Mouse (Mus musculus): ENCODE results near the gene Olfr1137. TPM values are rescaled to one million over a fixed set of nuclear protein-coding genes. Genes with fewer than 3 reads are reported as not detected.

Olfr1137 gene
- polyA plus RNA-seq (2014; fragmentation: Nextera tagmentation; extraction: Ambion mirVana) = not detected in 2 replicates

DNA sequence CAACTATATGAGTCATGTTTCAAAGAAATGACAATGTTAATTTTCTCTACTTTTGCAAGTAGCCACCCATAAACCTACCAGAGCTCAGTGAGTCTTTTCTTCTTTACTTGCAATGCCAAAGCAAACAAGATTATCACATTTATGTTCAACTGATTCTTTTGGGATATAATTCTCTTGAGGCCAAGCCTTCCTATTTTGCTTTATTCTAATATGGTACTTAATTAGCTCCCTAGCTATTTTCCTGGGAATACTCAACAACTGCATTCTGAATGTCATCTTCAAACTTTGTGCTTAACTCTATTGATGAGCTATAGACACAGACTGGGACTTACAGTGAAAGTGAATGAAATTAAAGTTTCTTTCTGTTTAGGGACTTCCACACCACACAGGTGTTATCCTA lies at the start of gene Olfr1137:
Olfr1137 (minus strand) TSS at position 101 of the 400 bp plus-strand sequence.
- Histone ChIP-seq H3K27me3 (ENCODE audit: control insufficient read depth, insufficient read depth, low read length) (no peaks in the 10 kb centered on the region), H3K27ac (ENCODE audit: low read depth, low read length) (no peak within 1 kb of the TSS), H3K9ac (ENCODE audit: low read depth, low read length) (no peak within 1 kb of the TSS), H3K4me2 (replicated peaks; ENCODE audit: low read depth, low read length) (no peak within 1 kb of the TSS), H3K4me1 (replicated peaks; ENCODE audit: control insufficient read depth, insufficient read depth, low read length) (no peaks in the 10 kb centered on the region), H3K36me3 (ENCODE audit: control insufficient read depth, insufficient read depth, low read length) (no peaks in the 10 kb centered on the region), H3K4me3 (ENCODE audit: low read depth, low read length) (no peak within 1 kb of the TSS), H3K9me3 (ENCODE audit: control insufficient read depth, low read length) (no peaks in the 10 kb centered on the region)
- DNase-seq (ENCODE audit: low spot score) (no peak), ATAC-seq (ENCODE audit: low FRiP score) (no peak)

DNA sequence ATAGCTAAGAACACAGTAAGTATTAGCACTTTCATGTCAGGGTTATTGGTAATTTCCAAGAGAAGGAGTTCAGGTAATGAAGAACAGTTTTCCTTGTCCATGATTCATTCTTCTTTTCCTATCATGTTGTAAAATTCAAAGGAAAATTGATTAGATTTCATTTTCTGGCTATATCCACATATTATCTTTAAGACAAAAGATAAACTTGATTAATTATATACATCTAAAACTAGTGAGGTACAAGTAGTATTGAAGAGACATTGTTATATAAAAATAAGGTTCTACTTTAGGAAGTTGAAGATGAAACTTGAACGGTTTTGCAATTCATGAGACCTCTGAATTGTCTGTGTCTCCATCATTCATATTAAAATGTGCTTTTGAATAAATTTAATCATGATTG lies 40.9 kb upstream of the Olfr1137 start, which contains the start of gene Olfr1141:
Olfr1141 (minus strand) TSS at position 101 of the 400 bp plus-strand sequence.
- DNase-seq (ENCODE audit: low spot score) = no peak
- H3K9ac ChIP-seq (ENCODE audit: low read depth, low read length) = no peak within 1 kb of the TSS
- ATAC-seq (ENCODE audit: low FRiP score) = no peak
- H3K4me1 ChIP-seq (replicated peaks; ENCODE audit: control insufficient read depth, insufficient read depth, low read length) = no peaks in the 10 kb centered on the region
- no peaks in the 10 kb centered on the region for H3K36me3 ChIP-seq (ENCODE audit: control insufficient read depth, insufficient read depth, low read length)
- no peak within 1 kb of the TSS for H3K4me3 ChIP-seq (ENCODE audit: low read depth, low read length)
- no peak within 1 kb of the TSS for H3K4me2 ChIP-seq (replicated peaks; ENCODE audit: low read depth, low read length)
- 80% methylated on average over 1 of the region's 1 CpGs for WGBS
- no peak within 1 kb of the TSS for H3K27ac ChIP-seq (ENCODE audit: low read depth, low read length)
- no peaks in the 10 kb centered on the region for H3K27me3 ChIP-seq (ENCODE audit: control insufficient read depth, insufficient read depth, low read length)
- H3K9me3 ChIP-seq (ENCODE audit: control insufficient read depth, low read length) = no peaks in the 10 kb centered on the region

DNA sequence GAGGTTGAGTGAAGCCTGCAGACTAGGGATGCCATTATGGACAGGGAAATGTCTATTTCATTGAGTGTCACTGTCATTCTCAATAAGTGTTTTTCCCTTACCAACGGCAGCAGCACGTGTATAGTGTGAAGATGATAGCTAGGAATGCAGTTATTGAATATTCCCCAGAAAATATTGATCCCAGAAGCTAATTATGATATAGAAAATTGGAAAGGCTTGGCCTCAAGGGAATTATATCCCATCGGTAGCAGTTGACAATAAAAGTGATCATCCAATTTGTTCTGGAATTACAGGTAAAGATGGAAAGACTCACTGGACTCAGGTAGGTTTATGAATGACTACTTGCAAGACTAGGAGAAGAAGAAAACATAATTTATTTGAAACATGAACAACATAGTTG lies 30.5 kb upstream of the Olfr1137 start, which contains the start of gene Olfr1140:
Olfr1140 (plus strand) TSS at position 301 of the 400 bp plus-strand sequence.
- Histone ChIP-seq H3K9me3 (ENCODE audit: control insufficient read depth, low read length) (no peaks in the 10 kb centered on the region), H3K4me1 (replicated peaks; ENCODE audit: control insufficient read depth, insufficient read depth, low read length) (no peaks in the 10 kb centered on the region)

DNA sequence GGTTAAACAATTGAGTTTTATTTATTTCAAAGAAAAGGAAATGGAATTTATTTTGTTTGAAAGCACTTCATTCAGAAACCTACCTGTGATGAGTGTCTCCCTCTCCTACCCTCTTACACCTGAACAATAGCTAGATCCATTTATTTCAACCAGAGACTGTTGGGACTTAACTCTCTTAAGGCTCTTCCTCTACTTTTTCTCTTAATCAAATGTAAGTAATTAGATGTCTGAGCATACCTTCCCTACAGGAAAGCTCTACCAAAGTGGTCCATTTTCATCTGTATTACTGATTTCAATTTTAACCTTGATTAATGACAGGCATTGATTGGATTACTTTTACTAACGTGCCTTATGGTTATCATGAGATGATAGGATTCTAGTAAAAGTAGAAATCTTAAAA lies 26.9 kb upstream of the Olfr1137 start, which contains the start of gene Olfr1138:
Olfr1138 (minus strand) TSS at position 101 of the 400 bp plus-strand sequence.
- 83% methylated on average over 1 of the region's 1 CpGs for WGBS
- Histone ChIP-seq H3K36me3 (ENCODE audit: control insufficient read depth, insufficient read depth, low read length) (no peaks in the 10 kb centered on the region), H3K27ac (ENCODE audit: low read depth, low read length) (no peak within 1 kb of the TSS), H3K27me3 (ENCODE audit: control insufficient read depth, insufficient read depth, low read length) (no peaks in the 10 kb centered on the region), H3K4me2 (replicated peaks; ENCODE audit: low read depth, low read length) (no peak within 1 kb of the TSS), H3K4me1 (replicated peaks; ENCODE audit: control insufficient read depth, insufficient read depth, low read length) (no peaks in the 10 kb centered on the region), H3K9me3 (ENCODE audit: control insufficient read depth, low read length) (no peaks in the 10 kb centered on the region), H3K4me3 (ENCODE audit: low read depth, low read length) (no peak within 1 kb of the TSS), H3K9ac (ENCODE audit: low read depth, low read length) (no peak within 1 kb of the TSS)
- DNase-seq (ENCODE audit: low spot score) (no peak), ATAC-seq (ENCODE audit: low FRiP score) (no peak)

More for the DNA sequence above, 30.5 kb upstream of the Olfr1137 start, which contains the start of gene Olfr1140:
- H3K27ac ChIP-seq (ENCODE audit: low read depth, low read length) = no peak within 1 kb of the TSS
- H3K36me3 ChIP-seq (ENCODE audit: control insufficient read depth, insufficient read depth, low read length) = no peaks in the 10 kb centered on the region
- H3K4me3 ChIP-seq (ENCODE audit: low read depth, low read length) = no peak within 1 kb of the TSS
- H3K4me2 ChIP-seq (replicated peaks; ENCODE audit: low read depth, low read length) = no peak within 1 kb of the TSS
- no peak within 1 kb of the TSS for H3K9ac ChIP-seq (ENCODE audit: low read depth, low read length)
- 79% methylated on average over 3 of the region's 3 CpGs for WGBS
- ATAC-seq (ENCODE audit: low FRiP score) = no peak
- no peaks in the 10 kb centered on the region for H3K27me3 ChIP-seq (ENCODE audit: control insufficient read depth, insufficient read depth, low read length)
- no peak for DNase-seq (ENCODE audit: low spot score)

DNA sequence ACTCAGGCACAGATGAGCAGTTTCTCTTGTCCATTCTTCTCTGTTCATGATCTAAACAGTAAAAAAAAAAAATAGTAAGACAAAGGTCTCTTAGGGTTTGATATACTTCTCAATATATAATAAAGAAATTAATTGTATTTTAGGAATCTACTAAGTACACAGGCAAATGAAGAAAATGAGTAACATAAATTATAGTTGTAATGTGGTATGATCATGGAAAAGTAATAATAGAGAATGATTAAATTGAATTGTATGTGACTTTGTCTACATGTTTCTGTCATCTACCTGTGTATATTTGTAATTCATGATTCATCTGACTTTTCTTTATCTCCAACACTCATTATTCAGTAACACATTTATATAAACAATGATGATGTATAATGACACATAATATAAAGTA lies 19.1 kb downstream of the Olfr1137 start, which contains the start of gene Olfr1136:
Olfr1136 (minus strand) TSS at position 101 of the 400 bp plus-strand sequence.
- DNase-seq (ENCODE audit: low spot score) (no peak), ATAC-seq (ENCODE audit: low FRiP score) (no peak)
- H3K4me3 ChIP-seq (ENCODE audit: low read depth, low read length) = no peak within 1 kb of the TSS

DNA sequence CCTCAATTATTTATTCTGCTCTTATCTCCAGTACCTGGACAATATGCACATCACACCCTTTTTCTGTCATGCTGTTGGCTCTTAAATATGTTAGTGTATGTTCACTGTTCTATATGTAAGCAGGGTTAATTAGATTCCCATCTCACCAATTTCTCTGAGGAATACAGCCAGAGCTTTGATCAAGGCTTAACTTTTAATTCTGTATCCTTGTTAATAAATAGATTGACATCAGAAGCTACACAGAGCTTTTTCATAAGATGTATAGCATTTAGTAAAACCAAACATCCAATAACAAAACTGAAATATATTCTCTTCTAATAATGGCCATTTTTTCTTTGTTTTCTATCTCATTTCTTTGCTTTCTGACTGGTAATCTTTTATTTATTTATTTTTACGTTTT lies 39.4 kb downstream of the Olfr1137 start, which contains the start of gene Olfr1135:
Olfr1135 (minus strand) TSS at position 101 of the 400 bp plus-strand sequence.
- no peaks in the 10 kb centered on the region for H3K36me3 ChIP-seq (ENCODE audit: control insufficient read depth, insufficient read depth, low read length)
- no peaks in the 10 kb centered on the region for H3K9me3 ChIP-seq (ENCODE audit: control insufficient read depth, low read length)
- H3K4me1 ChIP-seq (replicated peaks; ENCODE audit: control insufficient read depth, insufficient read depth, low read length) = no peaks in the 10 kb centered on the region
- WGBS = 40% methylated on average over 1 of the region's 1 CpGs
- DNase-seq (ENCODE audit: low spot score) (no peak), ATAC-seq (ENCODE audit: low FRiP score) (no peak)
- H3K27me3 ChIP-seq (ENCODE audit: control insufficient read depth, insufficient read depth, low read length) = no peaks in the 10 kb centered on the region
- no peak within 1 kb of the TSS for H3K27ac ChIP-seq (ENCODE audit: low read depth, low read length)
- no peak within 1 kb of the TSS for H3K9ac ChIP-seq (ENCODE audit: low read depth, low read length)
- no peak within 1 kb of the TSS for H3K4me2 ChIP-seq (replicated peaks; ENCODE audit: low read depth, low read length)
- H3K4me3 ChIP-seq (ENCODE audit: low read depth, low read length) = no peak within 1 kb of the TSS

More for the DNA sequence above, 19.1 kb downstream of the Olfr1137 start, which contains the start of gene Olfr1136:
- Histone ChIP-seq H3K4me1 (replicated peaks; ENCODE audit: control insufficient read depth, insufficient read depth, low read length) (no peaks in the 10 kb centered on the region), H3K4me2 (replicated peaks; ENCODE audit: low read depth, low read length) (no peak within 1 kb of the TSS), H3K9me3 (ENCODE audit: control insufficient read depth, low read length) (no peaks in the 10 kb centered on the region), H3K27me3 (ENCODE audit: control insufficient read depth, insufficient read depth, low read length) (no peaks in the 10 kb centered on the region), H3K27ac (ENCODE audit: low read depth, low read length) (no peak within 1 kb of the TSS), H3K36me3 (ENCODE audit: control insufficient read depth, insufficient read depth, low read length) (no peaks in the 10 kb centered on the region), H3K9ac (ENCODE audit: low read depth, low read length) (no peak within 1 kb of the TSS)

Other genes with a start within 250 kb of the Olfr1137 start
- not detected in 2 replicates for gene Pramel7, start 216.1 kb downstream of the Olfr1137 start, polyA plus RNA-seq (2014; fragmentation: Nextera tagmentation; extraction: Ambion mirVana)
- gene Pramel6, start 206.6 kb downstream of the Olfr1137 start, polyA plus RNA-seq (2014; fragmentation: Nextera tagmentation; extraction: Ambion mirVana) = not detected in 2 replicates
- gene Olfr153, start 181.4 kb downstream of the Olfr1137 start, polyA plus RNA-seq (2014; fragmentation: Nextera tagmentation; extraction: Ambion mirVana) = not detected in 2 replicates
- not detected in 2 replicates for gene Olfr1128, start 167.6 kb downstream of the Olfr1137 start, polyA plus RNA-seq (2014; fragmentation: Nextera tagmentation; extraction: Ambion mirVana)
- not detected in 2 replicates for gene Olfr1129, start 139.3 kb downstream of the Olfr1137 start, polyA plus RNA-seq (2014; fragmentation: Nextera tagmentation; extraction: Ambion mirVana)
- gene Olfr1130, start 107.0 kb downstream of the Olfr1137 start, polyA plus RNA-seq (2014; fragmentation: Nextera tagmentation; extraction: Ambion mirVana) = not detected in 2 replicates
- not detected in 2 replicates for gene Olfr1131, start 86.1 kb downstream of the Olfr1137 start, polyA plus RNA-seq (2014; fragmentation: Nextera tagmentation; extraction: Ambion mirVana)
- not detected in 2 replicates for gene Olfr1132, start 75.6 kb downstream of the Olfr1137 start, polyA plus RNA-seq (2014; fragmentation: Nextera tagmentation; extraction: Ambion mirVana)
- not detected in 2 replicates for gene Olfr1133, start 65.8 kb downstream of the Olfr1137 start, polyA plus RNA-seq (2014; fragmentation: Nextera tagmentation; extraction: Ambion mirVana)
- gene Olfr1134, start 54.7 kb downstream of the Olfr1137 start, polyA plus RNA-seq (2014; fragmentation: Nextera tagmentation; extraction: Ambion mirVana) = not detected in 2 replicates
- gene Olfr1135, start 39.5 kb downstream of the Olfr1137 start, polyA plus RNA-seq (2014; fragmentation: Nextera tagmentation; extraction: Ambion mirVana) = not detected in 2 replicates
- not detected in 2 replicates for gene Olfr1136, start 19.2 kb downstream of the Olfr1137 start, polyA plus RNA-seq (2014; fragmentation: Nextera tagmentation; extraction: Ambion mirVana)
- not detected in 2 replicates for gene Olfr1138, start 26.8 kb upstream of the Olfr1137 start, polyA plus RNA-seq (2014; fragmentation: Nextera tagmentation; extraction: Ambion mirVana)
- gene Olfr1140, start 30.6 kb upstream of the Olfr1137 start, polyA plus RNA-seq (2014; fragmentation: Nextera tagmentation; extraction: Ambion mirVana) = not detected in 2 replicates
- not detected in 2 replicates for gene Olfr1141, start 40.8 kb upstream of the Olfr1137 start, polyA plus RNA-seq (2014; fragmentation: Nextera tagmentation; extraction: Ambion mirVana)
- not detected in 2 replicates for gene Olfr152, start 66.3 kb upstream of the Olfr1137 start, polyA plus RNA-seq (2014; fragmentation: Nextera tagmentation; extraction: Ambion mirVana)
- gene Olfr1143, start 87.4 kb upstream of the Olfr1137 start, polyA plus RNA-seq (2014; fragmentation: Nextera tagmentation; extraction: Ambion mirVana) = not detected in 2 replicates
- gene Olfr1145, start 96.6 kb upstream of the Olfr1137 start, polyA plus RNA-seq (2014; fragmentation: Nextera tagmentation; extraction: Ambion mirVana) = not detected in 2 replicates
- gene Olfr1148, start 117.4 kb upstream of the Olfr1137 start, polyA plus RNA-seq (2014; fragmentation: Nextera tagmentation; extraction: Ambion mirVana) = not detected in 2 replicates
- not detected in 2 replicates for gene Olfr1150-ps1, start 130.8 kb upstream of the Olfr1137 start, polyA plus RNA-seq (2014; fragmentation: Nextera tagmentation; extraction: Ambion mirVana)
- gene Olfr1151, start 142.7 kb upstream of the Olfr1137 start, polyA plus RNA-seq (2014; fragmentation: Nextera tagmentation; extraction: Ambion mirVana) = not detected in 2 replicates
- 0.03 TPM in 2 replicates for gene Olfr1152, start 153.3 kb upstream of the Olfr1137 start, polyA plus RNA-seq (2014; fragmentation: Nextera tagmentation; extraction: Ambion mirVana)
- gene Olfr1153, start 181.8 kb upstream of the Olfr1137 start, polyA plus RNA-seq (2014; fragmentation: Nextera tagmentation; extraction: Ambion mirVana) = not detected in 2 replicates
- not detected in 2 replicates for gene Olfr1154, start 192.0 kb upstream of the Olfr1137 start, polyA plus RNA-seq (2014; fragmentation: Nextera tagmentation; extraction: Ambion mirVana)
- not detected in 2 replicates for gene Olfr1155, start 232.0 kb upstream of the Olfr1137 start, polyA plus RNA-seq (2014; fragmentation: Nextera tagmentation; extraction: Ambion mirVana)
- not detected in 2 replicates for gene Olfr1156, start 239.9 kb upstream of the Olfr1137 start, polyA plus RNA-seq (2014; fragmentation: Nextera tagmentation; extraction: Ambion mirVana)